Mouse (Mus musculus) left cerebral cortex, adult 2 months (tissue): ENCODE measurements around the gene Olfr429. TPM values are rescaled to one million over a fixed set of nuclear protein-coding genes. Genes with fewer than 3 reads are reported as not detected.
A peak's percentile ranks its signal among the peaks of the same experiment; 100 is the strongest.

ENCODE experiments used
- DNase-seq, 2 experiments: peaks; one replicate each; pipeline ENCODE4 v3.0.0; 2021 to 2022; ENCODE audit warnings: low spot score in 2 of 2, mixed read lengths in 1 of 2; ENCODE audit errors: extremely low spot score in 1 of 2
- H3K27ac ChIP-seq: fragments of 200-600 bp; 2 replicates; pipeline ENCODE4 v1.8.1; 2022
- H3K4me3 ChIP-seq: fragments of 200-600 bp; 2 replicates; pipeline ENCODE4 v1.8.1; 2022
- CTCF ChIP-seq: fragments of 200-600 bp; IDR thresholded peaks from 2 replicates; pipeline ENCODE4 v1.8.1; 2022; ENCODE audit warnings: antibody characterized with exemption, mild to moderate bottlenecking, moderate library complexity
- intact Hi-C: fragments of 180-260 bp; cut with DNase I; formaldehyde crosslinking; loops from one replicate; pipeline ENCODE4 v1.15.1; 2025
- total RNA-seq, 2 experiments: library from RNA; stranded (reverse); gene quantifications; 2 replicates each; pipeline ENCODE4 v1.2.3; 2021

Gene Olfr429
- total RNA-seq, 2 experiments from 2014 or later = not detected

DNA sequence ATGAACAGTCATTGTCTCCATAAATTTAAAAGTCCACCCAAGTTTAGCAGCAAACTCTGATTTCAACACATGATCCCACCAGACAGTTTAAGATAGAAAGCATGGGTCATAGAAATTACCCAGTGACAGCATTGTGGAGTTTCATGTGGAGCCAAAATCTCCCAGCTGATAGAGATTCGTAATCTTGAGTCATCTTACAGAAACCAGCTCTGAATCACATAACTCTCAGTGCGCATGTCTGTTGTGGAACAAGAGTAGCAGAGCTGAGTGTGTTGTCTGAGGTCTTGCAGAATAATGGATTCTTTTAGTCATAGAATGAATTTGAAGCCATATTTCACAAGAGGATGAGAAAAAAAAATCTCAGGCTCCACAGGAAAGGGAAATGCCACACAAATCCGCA lies 31.1 kb upstream of the Olfr429 start:
- no peak overlapping the region for H3K4me3 ChIP-seq
- H3K27ac ChIP-seq = no peak overlapping the region
- TF ChIP-seq CTCF = no peak
- no peak for DNase-seq
- intact Hi-C loops = no loop called here

DNA sequence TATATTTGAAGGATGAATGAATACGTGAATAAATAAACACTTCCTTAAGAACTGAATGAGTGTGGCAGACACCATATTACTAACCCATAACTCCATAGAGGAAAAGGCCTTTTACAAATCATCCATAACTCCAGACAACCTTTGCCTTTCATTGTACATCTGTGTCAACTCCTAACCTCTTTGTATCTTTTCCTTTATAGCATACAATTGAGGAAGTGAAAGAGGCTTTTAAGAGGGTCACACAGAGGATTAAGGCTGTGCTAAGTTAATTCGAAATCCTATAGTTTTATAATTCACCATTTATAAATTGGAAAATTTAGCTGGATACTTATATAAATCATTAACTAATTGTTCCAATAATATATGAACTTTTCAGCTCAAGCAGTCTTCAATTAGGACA lies 28.9 kb upstream of the Olfr429 start:
- DNase-seq = no peak
- Histone ChIP-seq H3K4me3 (no peak overlapping the region), H3K27ac (no peak overlapping the region)
- intact Hi-C loops = no loop called here
- TF ChIP-seq CTCF = no peak

DNA sequence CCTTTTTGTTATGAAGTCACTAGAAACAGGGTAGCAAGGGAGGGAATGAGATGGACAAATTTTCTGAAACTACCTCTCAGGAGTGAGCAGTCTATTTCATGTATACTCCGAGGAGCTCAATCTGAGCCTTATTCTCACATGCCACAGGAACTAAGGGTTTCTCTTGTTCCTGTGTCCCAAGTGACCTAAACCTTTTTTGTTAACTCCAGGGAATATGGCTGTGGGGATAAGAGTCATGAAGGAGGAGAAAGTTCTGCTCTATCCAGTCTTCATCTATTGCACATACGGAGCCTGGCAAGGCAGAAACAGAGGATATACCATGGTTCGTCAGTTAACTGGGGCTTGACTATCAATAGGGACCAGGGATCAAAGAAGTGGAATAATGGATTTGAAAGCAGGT lies 17.8 kb upstream of the Olfr429 start, which contains the start of gene Olfr430:
TSS of gene Olfr430 (plus strand) at position 301 of the 400 bp plus-strand sequence.
- H3K27ac ChIP-seq = no peak within 1 kb of the TSS
- H3K4me3 ChIP-seq = no peak within 1 kb of the TSS
- TF ChIP-seq CTCF = no peak
- DNase-seq = no peak
- intact Hi-C loops = no loop called here

DNA sequence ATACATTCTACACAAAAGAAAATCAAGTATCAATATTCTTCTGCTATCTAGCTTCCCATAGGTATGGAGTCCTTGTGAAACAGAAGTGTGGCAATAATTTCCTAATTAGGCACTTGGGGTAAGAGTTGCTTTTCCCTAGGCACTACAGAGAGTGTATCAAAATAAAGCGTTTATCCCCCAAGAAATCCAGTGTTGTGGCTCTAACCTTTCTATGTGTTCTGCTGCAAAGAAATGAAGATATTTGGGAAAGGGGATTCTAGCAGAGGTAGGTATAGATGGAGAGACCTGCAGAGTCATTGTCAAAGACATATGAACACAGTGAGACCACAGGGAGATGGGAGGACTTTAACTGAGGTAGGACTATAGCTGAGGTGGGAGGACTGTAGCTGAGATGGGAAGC lies 12.5 kb downstream of the Olfr429 start, which contains the start of gene Olfr427:
TSS of gene Olfr427 (plus strand) at position 301 of the 400 bp plus-strand sequence.
- no peak for TF ChIP-seq CTCF
- intact Hi-C loops = no loop called here
- Histone ChIP-seq H3K27ac (no peak within 1 kb of the TSS), H3K4me3 (no peak within 1 kb of the TSS)
- no peak for DNase-seq

DNA sequence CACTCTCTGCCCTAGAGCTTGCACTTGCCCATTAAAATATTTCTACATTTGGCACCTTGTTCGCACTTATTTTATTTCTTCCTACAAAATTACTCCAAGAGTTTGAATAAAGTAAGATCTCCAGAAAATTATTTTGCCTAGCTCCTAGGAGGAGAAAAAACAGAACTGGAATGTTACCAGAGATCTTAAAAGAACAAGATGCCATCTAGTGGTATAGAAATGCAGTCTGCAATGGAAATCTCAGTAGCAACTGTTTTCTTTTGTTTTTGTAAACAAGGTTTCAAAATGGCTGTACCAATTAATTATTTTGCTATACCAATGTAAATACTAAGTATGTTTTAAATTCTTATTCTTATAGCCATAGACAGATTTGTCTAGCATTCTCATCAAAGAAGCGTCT lies 19.6 kb downstream of the Olfr429 start:
- no peak overlapping the region for H3K4me3 ChIP-seq
- DNase-seq = no peak
- no peak overlapping the region for H3K27ac ChIP-seq
- intact Hi-C loops = loop anchor here (5.0 kb wide), 1 partner anchor 246 kb away; no protein-coding TSS in a partner anchor
- peak; percentile 73 for TF ChIP-seq CTCF

DNA sequence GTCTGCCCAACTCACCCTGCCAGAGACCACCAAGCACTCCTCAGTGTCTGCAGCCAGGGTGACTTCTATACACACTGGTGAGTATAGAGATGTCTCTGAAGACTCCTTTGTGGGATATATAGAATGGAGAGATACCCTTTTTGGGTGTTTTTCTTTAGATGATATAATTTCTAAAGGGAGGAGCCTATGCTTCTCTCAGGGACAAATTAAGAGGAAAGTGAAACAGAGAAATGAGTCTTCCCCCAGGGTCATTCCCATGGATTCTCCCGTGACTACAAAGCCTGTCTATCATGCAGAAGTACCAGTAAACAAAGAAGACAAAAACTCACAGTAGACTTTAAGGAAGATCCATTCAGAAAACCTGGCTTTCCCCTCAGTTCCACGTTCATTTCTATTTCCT lies 36.9 kb downstream of the Olfr429 start, which contains the start of gene Olfr231:
TSS of gene Olfr231 (minus strand) at position 101 of the 400 bp plus-strand sequence.
- H3K27ac ChIP-seq = no peak within 1 kb of the TSS
- DNase-seq = no peak
- no peak for TF ChIP-seq CTCF
- intact Hi-C loops = no loop called here
- no peak within 1 kb of the TSS for H3K4me3 ChIP-seq

DNA sequence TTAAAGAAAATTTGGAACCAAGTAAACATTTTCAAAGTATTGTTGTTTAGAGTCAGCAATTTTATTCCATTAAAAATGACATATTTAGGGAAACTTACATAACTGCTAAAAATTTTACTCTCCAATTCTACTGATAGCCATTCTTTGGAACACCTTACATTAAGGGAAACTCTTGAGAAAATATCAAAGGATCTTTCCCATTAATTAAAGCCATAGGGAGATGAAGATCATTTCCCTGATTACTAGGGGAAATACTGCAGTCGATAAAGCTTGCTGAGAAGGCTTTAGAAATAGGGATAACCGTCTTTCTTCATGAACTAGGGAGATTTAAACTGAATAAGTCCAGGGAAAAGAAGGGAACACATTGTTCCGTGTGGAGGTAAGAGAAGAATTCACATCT lies 47.1 kb downstream of the Olfr429 start, which contains the start of gene Olfr424:
TSS of gene Olfr424 (plus strand) at position 301 of the 400 bp plus-strand sequence.
- intact Hi-C loops = no loop called here
- Histone ChIP-seq H3K27ac (no peak within 1 kb of the TSS), H3K4me3 (no peak within 1 kb of the TSS)
- TF ChIP-seq CTCF = no peak
- no peak for DNase-seq

DNA sequence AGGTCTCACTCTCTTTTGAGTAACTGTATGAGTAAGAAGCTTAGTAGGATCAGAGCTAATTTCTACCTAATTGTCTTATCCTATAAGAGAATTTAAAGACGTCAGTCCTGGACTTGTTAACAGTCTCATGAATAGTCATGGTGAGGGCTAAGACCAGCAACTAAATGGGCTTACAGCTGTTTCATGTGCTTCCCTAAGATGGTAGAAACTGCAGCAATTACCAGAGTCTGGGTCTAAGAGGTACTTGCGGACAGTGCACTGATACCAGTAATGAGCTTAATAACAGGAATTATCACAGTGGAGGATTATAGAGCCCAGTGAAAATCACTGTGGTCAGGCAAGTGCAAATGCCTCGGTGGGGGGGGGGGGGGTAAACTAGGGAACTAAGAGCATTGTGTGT lies 47.9 kb downstream of the Olfr429 start:
- no peak overlapping the region for H3K4me3 ChIP-seq
- no peak for TF ChIP-seq CTCF
- intact Hi-C loops = no loop called here
- H3K27ac ChIP-seq = no peak overlapping the region
- no peak for DNase-seq

Other genes starting within 250 kb of the Olfr429 start
- not detected for gene Ifi211, start 171.3 kb upstream of the Olfr429 start, total RNA-seq
- gene Mndal, start 141.8 kb upstream of the Olfr429 start, total RNA-seq = 1 to 10 TPM; 1.5 to 2.3 TPM
- under 1 TPM; 0.30 to 0.70 TPM for gene Ifi203, start 141.7 kb upstream of the Olfr429 start, total RNA-seq
- not detected for gene Ifi202b, start 101.6 kb upstream of the Olfr429 start, total RNA-seq
- gene Ifi205, start 52.5 kb upstream of the Olfr429 start, total RNA-seq = not detected
- not detected for gene Olfr433, start 43.6 kb upstream of the Olfr429 start, total RNA-seq
- not detected for gene Olfr432, start 35.1 kb upstream of the Olfr429 start, total RNA-seq
- gene Olfr430, start 17.7 kb upstream of the Olfr429 start, total RNA-seq = not detected
- not detected for gene Olfr427, start 12.6 kb downstream of the Olfr429 start, total RNA-seq
- gene Olfr231, start 36.8 kb downstream of the Olfr429 start, total RNA-seq = not detected
- not detected for gene Olfr424, start 47.2 kb downstream of the Olfr429 start, total RNA-seq
- not detected for gene Olfr420, start 71.3 kb downstream of the Olfr429 start, total RNA-seq
- under 1 TPM; 0.05 to 0.07 TPM for gene Spta1, start 88.4 kb downstream of the Olfr429 start, total RNA-seq
- not detected for gene Olfr419, start 167.7 kb downstream of the Olfr429 start, total RNA-seq
- gene Mptx1, start 246.2 kb downstream of the Olfr429 start, total RNA-seq = not detected